Mouse (Mus musculus) E14TG2a.4 (cell line): Measurements from ENCODE around the gene Ranbp10.
A peak's percentile ranks its signal among the peaks of the same experiment; 100 is the strongest.

Experiments
- H3K27me3 ChIP-seq: 2 replicates; pipeline ENCODE4 v1.6.1; 2014; ENCODE audit warnings: low read length, control low read depth; ENCODE audit not compliant: insufficient read depth
- H3K36me3 ChIP-seq: 2 replicates; pipeline ENCODE4 v1.6.1; 2014; ENCODE audit warnings: low read length, control low read depth; ENCODE audit not compliant: insufficient read depth
- H3K4me1 ChIP-seq: replicated peaks from 2 replicates; pipeline ENCODE4 v1.6.1; 2014; ENCODE audit warnings: low read depth, low read length, control low read depth
- H3K4me3 ChIP-seq: replicated peaks from 2 replicates; pipeline ENCODE4 v1.5.1; 2014; ENCODE audit warnings: mild to moderate bottlenecking, low read length
- H3K9me3 ChIP-seq: 2 replicates; pipeline ENCODE4 v1.6.1; 2014; ENCODE audit warnings: low read length, control low read depth
- CTCF ChIP-seq: conservative IDR thresholded peaks from 2 replicates; pipeline ENCODE4 v1.5.1; 2014; ENCODE audit warnings: low read length
- NANOG ChIP-seq: IDR thresholded peaks from 2 replicates; pipeline ENCODE4 v1.6.1; 2014; ENCODE audit warnings: borderline replicate concordance, low read length, mixed read lengths
- POU5F1 ChIP-seq: IDR thresholded peaks from 2 replicates; pipeline ENCODE4 v1.6.1; 2014; ENCODE audit warnings: low read length, borderline replicate concordance

The Ranbp10 gene

GRCm38 (mm10) chr8:105768485-105769257 is 58.5 kb downstream of the Ranbp10 start:
- Histone ChIP-seq H3K27me3 (no peaks in the 10 kb centered on the region), H3K4me1 (peaks cover 5% of the 10 kb centered on the region), H3K4me3 (no peak overlapping the region), H3K36me3 (peaks cover 53% of the 10 kb centered on the region), H3K9me3 (peaks cover 2% of the 10 kb centered on the region; the same call in 1 of the 2 replicates)
- no peak for TF ChIP-seq CTCF
- no peak for TF ChIP-seq NANOG
- no peak for TF ChIP-seq POU5F1

- Histone ChIP-seq H3K4me3 (peak within 1 kb of the TSS; percentile 98), H3K4me1 (peaks cover 18% of the 10 kb centered on the region), H3K36me3 (0 out of 2 replicates have a peak, but pooled peaks cover 4% of the 10 kb centered on the region), H3K27me3 (no peaks in the 10 kb centered on the region), H3K9me3 (no peaks in the 10 kb centered on the region)
- no peak for TF ChIP-seq CTCF
- TF ChIP-seq POU5F1: no peak
- no peak for TF ChIP-seq NANOG
These were observed 68.7 kb downstream of the Ranbp10 start, which contains the start of gene Gfod2 for GRCm38 (mm10) chr8:105758277-105759108. TSS of gene Gfod2 (minus strand) at chr8:105758664.

DNA sequence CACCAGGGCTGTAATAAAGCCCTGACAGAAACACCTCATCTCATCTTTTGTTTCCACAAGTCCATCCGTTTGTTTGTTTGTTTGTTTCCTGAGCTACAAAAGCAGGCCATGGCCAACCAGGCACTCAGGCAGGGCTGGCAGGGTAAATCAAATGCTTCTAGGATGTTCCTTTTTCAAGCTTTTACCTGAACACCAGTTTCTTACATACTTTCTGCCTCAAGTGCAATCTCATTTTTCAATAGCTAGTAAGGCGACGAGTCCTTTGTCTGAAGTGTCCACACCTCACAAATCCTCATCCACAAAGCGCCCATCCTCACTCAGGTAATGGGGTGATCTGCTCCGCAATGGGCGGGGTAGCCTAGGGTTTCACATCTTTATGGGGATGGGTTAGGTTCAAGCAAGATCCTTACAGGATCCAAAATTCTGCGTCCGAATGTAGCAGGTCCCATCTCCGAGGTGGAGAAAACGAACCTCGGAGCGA is 69.3 kb downstream of the Ranbp10 start:
- TF ChIP-seq POU5F1 (no peak), NANOG (no peak), CTCF (no peak)

DNA sequence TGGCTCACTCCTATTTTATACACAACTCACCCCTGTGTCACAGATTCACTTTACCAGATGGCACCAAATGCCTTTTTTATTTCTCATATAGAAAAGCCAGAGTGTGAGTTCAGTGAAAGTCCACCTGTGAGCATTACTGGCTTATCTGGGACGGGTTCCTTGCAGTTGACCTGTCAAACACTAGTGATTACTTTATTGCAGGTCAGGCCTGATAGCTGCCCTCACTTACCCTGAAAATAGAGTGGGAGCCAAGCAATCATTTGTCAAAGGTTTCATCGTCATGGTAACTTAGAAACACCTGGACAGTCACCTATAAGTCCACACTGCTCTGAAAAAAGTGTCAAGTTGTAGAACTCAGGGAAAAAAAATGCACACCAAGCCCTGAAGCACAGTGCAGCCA is 72.5 kb downstream of the Ranbp10 start:
- TF ChIP-seq CTCF (no peak), POU5F1 (no peak), NANOG (no peak)
- Histone ChIP-seq H3K9me3 (no peaks in the 10 kb centered on the region), H3K4me1 (peaks cover 36% of the 10 kb centered on the region), H3K36me3 (0 out of 2 replicates have a peak, but pooled peaks cover 4% of the 10 kb centered on the region), H3K4me3 (no peak overlapping the region), H3K27me3 (no peaks in the 10 kb centered on the region)

More for the DNA sequence above, 69.3 kb downstream of the Ranbp10 start:
- Histone ChIP-seq H3K27me3 (no peaks in the 10 kb centered on the region), H3K4me1 (peaks cover 21% of the 10 kb centered on the region), H3K4me3 (peak overlapping the region; percentile 98), H3K9me3 (no peaks in the 10 kb centered on the region), H3K36me3 (0 out of 2 replicates have a peak, but pooled peaks cover 4% of the 10 kb centered on the region)

GRCm38 (mm10) chr8:105753916-105754315 is 73.2 kb downstream of the Ranbp10 start:
- Histone ChIP-seq H3K4me3 (no peak overlapping the region), H3K4me1 (peaks cover 30% of the 10 kb centered on the region), H3K36me3 (0 out of 2 replicates have a peak, but pooled peaks cover 4% of the 10 kb centered on the region), H3K9me3 (no peaks in the 10 kb centered on the region), H3K27me3 (no peaks in the 10 kb centered on the region)
- TF ChIP-seq NANOG (no peak), POU5F1 (no peak), CTCF (no peak)

DNA sequence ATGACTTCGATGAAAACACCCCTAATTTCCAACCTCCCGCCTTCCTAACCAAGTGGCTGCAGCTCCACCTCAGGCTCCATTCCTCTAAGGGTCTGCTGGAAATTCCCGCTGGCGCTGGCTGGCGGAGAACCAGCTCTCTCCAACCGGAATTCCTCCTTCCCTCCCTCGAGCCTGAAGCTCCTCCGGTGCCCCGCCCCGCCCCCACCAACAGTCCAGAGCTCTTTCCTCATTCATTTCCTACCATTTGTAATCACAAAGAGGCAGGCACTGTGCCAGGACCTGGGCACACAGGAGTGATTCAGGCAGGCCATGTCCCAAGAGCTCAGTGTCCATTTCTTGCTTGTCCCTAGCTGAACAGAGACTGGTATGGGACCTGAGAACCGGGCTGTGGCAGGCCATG is 76.5 kb downstream of the Ranbp10 start:
- Histone ChIP-seq H3K4me1 (peaks cover 27% of the 10 kb centered on the region), H3K4me3 (peak overlapping the region; percentile 45), H3K9me3 (no peaks in the 10 kb centered on the region), H3K36me3 (0 out of 2 replicates have a peak, but pooled peaks cover 4% of the 10 kb centered on the region), H3K27me3 (no peaks in the 10 kb centered on the region)
- TF ChIP-seq POU5F1 (no peak), NANOG (no peak), CTCF (no peak)

DNA sequence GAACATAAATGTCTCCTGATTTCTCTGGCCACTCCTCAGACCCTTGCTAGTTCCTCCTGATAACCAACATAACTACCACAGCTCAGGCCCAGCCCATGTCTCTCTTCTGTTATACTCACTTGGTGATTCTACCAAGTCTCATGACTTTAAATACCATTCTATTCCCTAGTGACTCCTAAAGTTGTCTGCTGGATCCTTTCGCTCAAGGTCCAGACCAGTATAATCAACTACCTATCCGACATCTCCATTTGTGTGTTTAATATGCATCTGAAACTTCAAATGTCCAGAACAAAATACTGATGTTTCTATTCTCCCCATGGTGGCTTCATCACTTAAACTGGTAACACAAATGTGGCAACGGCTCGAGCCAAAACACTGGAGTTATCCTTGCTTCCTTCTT is 83.8 kb downstream of the Ranbp10 start:
- Histone ChIP-seq H3K4me3 (no peak overlapping the region), H3K36me3 (no peaks in the 10 kb centered on the region), H3K27me3 (no peaks in the 10 kb centered on the region), H3K4me1 (peaks cover 14% of the 10 kb centered on the region), H3K9me3 (no peaks in the 10 kb centered on the region)
- TF ChIP-seq CTCF: no peak
- TF ChIP-seq NANOG: no peak
- no peak for TF ChIP-seq POU5F1

- TF ChIP-seq NANOG: no peak
- TF ChIP-seq POU5F1: no peak
- no peak for TF ChIP-seq CTCF
- Histone ChIP-seq H3K36me3 (no peaks in the 10 kb centered on the region), H3K4me1 (no peaks in the 10 kb centered on the region), H3K27me3 (no peaks in the 10 kb centered on the region), H3K9me3 (no peaks in the 10 kb centered on the region), H3K4me3 (no peak overlapping the region)
These were observed 87.9 kb downstream of the Ranbp10 start for GRCm38 (mm10) chr8:105739216-105739615.
